Mouse (Mus musculus) liver, embryonic 13.5 days (tissue): ENCODE results near the gene Ncf2. TPM values are rescaled to one million over a fixed set of nuclear protein-coding genes. Genes with fewer than 3 reads are reported as not detected.

ENCODE experiments used
- ATAC-seq: fragments of 200-750 bp; cut with Nextera tagmentation; 2 replicates; pipeline ENCODE4 v1.8.0; 2017; ENCODE audit warnings: low read depth, mild to moderate bottlenecking, moderate number of reproducible peaks, moderate library complexity
- DNase-seq: peaks from one replicate; pipeline ENCODE4 v3.0.0; 2022
- H3K27ac ChIP-seq: fragments of 300-500 bp; sonication (generic); 2 replicates; pipeline ENCODE4 v1.5.1; 2015; ENCODE audit warnings: moderate library complexity, mild to moderate bottlenecking, inconsistent platforms
- H3K27me3 ChIP-seq: fragments of 300-500 bp; sonication (generic); 2 replicates; pipeline ENCODE4 v1.6.1; 2015; ENCODE audit warnings: mild to moderate bottlenecking, inconsistent platforms
- H3K36me3 ChIP-seq: fragments of 300-500 bp; sonication (generic); 2 replicates; pipeline ENCODE4 v1.6.1; 2015; ENCODE audit warnings: mild to moderate bottlenecking, inconsistent platforms
- H3K4me1 ChIP-seq: fragments of 300-500 bp; sonication (generic); replicated peaks from 2 replicates; pipeline ENCODE4 v1.6.1; 2015; ENCODE audit warnings: inconsistent platforms
- H3K4me2 ChIP-seq: fragments of 300-500 bp; sonication (generic); 2 replicates; pipeline ENCODE4 v1.6.1; 2015; ENCODE audit warnings: inconsistent platforms, mild to moderate bottlenecking, moderate library complexity
- H3K4me3 ChIP-seq: fragments of 300-500 bp; sonication (generic); replicated peaks from 2 replicates; pipeline ENCODE4 v1.5.1; 2015; ENCODE audit warnings: mild to moderate bottlenecking, inconsistent platforms
- H3K9ac ChIP-seq: fragments of 300-500 bp; sonication (generic); 2 replicates; pipeline ENCODE4 v1.6.1; 2015; ENCODE audit warnings: mild to moderate bottlenecking, inconsistent platforms
- H3K9me3 ChIP-seq: fragments of 300-500 bp; sonication (generic); replicated peaks from 2 replicates; pipeline ENCODE4 v1.6.1; 2016; ENCODE audit warnings: inconsistent platforms
- WGBS: fragments of 180-500 bp; shearing (Covaris S2); methylation state at CpG from one replicate; pipeline ENCODE4 v1.1.7; 2015; ENCODE audit not compliant: insufficient replicate concordance; 5-methylcytosine and 5-hydroxymethylcytosine counted together
- polyA plus RNA-seq: library from polyadenylated mRNA; unstranded; fragments of >200 nt; fragmentation: Nextera tagmentation; extraction: Ambion mirVana; gene quantifications from 2 replicates; pipeline ENCODE4 v1.2.1, GENCODE M21; 2015

Ncf2 gene
- polyA plus RNA-seq, 1 experiment from 2014 or later = 8.6 TPM

DNA sequence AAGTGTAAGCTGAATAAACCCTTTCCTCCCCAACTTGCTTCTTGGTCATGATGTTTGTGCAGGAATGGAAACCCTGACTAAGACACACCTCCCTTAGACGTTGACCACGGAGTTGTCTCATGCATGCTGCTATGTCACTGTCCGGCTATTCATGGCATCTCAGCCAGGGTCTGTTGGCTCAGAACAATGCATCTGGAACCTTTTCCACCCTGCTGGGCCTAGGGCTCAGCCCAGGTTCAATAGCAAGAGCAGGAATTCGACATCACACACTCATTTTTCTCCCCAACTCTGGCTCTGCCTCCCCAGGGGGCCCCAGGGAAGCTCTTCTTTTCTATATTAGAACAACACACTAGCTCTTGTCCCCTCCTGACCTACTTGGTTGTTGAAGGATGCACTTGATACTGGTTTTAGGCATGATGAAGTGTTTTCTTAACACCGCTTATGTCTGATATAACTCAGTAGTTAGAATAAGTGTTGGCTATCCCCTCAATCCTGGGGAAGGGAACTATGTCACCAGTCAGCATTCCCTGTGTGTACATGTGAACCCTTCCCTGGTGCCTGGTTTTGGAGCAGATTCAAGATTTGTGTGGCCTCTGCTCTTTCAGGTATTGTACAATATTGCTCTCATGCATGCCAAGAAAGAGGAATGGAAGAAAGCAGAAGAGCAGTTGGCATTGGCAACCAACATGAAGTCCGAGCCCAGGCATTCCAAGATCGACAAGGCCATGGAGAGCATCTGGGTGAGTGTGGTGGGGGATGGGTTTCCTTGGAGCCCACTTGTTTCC lies 21.1 kb downstream of the Ncf2 start:
- Histone ChIP-seq H3K4me2 (no peak overlapping the region), H3K27ac (no peak overlapping the region), H3K4me3 (no peak overlapping the region), H3K9ac (no peak overlapping the region), H3K27me3 (no peaks in the 10 kb centered on the region), H3K36me3 (no peaks in the 10 kb centered on the region), H3K9me3 (no peaks in the 10 kb centered on the region), H3K4me1 (0 out of 2 replicates have a peak, but pooled peaks cover 3% of the 10 kb centered on the region)
- WGBS = 66% methylated on average over 7 of the region's 7 CpGs
- no peak for DNase-seq
- no peak for ATAC-seq

DNA sequence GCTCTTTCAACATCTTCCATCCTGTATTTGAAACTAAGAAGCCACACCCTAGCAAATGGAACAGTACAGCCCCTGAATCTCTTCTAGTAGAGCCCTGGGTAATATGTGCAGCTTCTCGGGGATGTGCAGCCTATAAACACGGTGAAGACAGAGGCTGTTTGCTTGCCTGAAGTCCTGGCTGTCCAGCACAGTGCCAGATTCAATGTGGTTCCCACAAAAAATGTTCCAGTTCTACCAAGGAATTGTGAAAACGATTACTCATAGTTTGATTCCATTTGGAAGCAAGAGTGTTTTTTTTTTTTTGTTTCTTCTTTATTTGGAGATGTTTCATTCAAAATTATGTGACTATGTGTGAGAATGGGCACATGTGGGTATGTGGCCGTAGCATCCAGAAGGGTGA lies 21.8 kb downstream of the Ncf2 start:
- DNase-seq = no peak
- Histone ChIP-seq H3K36me3 (no peaks in the 10 kb centered on the region), H3K9ac (no peak overlapping the region), H3K27me3 (no peaks in the 10 kb centered on the region), H3K9me3 (no peaks in the 10 kb centered on the region), H3K4me2 (no peak overlapping the region), H3K4me3 (no peak overlapping the region), H3K27ac (no peak overlapping the region), H3K4me1 (0 out of 2 replicates have a peak, but pooled peaks cover 2% of the 10 kb centered on the region)
- 62% methylated on average over 4 of the region's 4 CpGs for WGBS
- ATAC-seq = no peak

DNA sequence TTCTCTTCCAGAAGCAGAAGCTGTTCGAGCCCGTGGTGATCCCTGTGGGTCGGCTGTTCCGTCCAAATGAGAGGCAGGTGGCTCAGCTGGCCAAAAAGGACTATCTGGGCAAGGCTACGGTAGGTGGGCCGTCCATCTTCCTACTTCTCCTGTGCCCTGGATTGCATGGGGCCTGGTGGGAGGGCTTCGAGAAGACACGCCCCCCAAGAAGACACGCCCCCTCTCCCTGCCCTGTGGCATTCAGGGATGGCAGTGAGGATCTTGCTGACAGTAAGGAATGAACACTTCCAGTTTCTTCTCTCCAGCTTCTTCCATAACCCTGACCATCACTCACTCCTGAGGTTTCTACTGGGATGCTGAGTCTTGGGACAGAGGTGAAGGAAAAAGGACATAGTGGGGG lies 24.2 kb downstream of the Ncf2 start:
- Histone ChIP-seq H3K9ac (no peak overlapping the region), H3K27ac (no peak overlapping the region), H3K9me3 (no peaks in the 10 kb centered on the region), H3K4me1 (no peaks in the 10 kb centered on the region), H3K4me2 (no peak overlapping the region), H3K4me3 (no peak overlapping the region), H3K36me3 (no peaks in the 10 kb centered on the region), H3K27me3 (no peaks in the 10 kb centered on the region)
- DNase-seq (no peak), ATAC-seq (no peak)
- WGBS = 70% methylated on average over 9 of the region's 9 CpGs

DNA sequence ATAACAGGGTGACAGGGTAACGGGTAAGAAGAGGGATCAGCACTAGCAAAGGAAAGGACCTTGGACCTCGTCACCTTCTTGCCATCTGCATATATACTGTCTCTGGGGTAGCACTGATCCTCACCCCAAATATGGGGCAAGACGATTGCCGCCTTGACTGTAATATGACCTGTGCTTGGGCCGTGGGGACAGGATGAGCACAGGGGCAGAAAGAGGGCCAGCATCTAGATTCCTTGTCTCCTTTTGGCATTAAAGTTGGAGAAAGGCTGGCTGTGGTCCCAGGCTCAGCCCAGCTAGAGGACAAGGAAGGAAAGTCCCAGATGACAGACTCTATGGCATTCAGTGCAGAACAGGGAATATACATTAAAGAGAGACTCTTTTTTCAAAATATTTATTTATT lies 26.5 kb downstream of the Ncf2 start:
- Histone ChIP-seq H3K36me3 (no peaks in the 10 kb centered on the region), H3K9ac (no peak overlapping the region), H3K4me1 (no peaks in the 10 kb centered on the region), H3K27ac (no peak overlapping the region), H3K27me3 (no peaks in the 10 kb centered on the region), H3K4me3 (no peak overlapping the region), H3K4me2 (no peak overlapping the region), H3K9me3 (no peaks in the 10 kb centered on the region)
- no peak for ATAC-seq
- DNase-seq = no peak
- WGBS = 70% methylated on average over 5 of the region's 5 CpGs

DNA sequence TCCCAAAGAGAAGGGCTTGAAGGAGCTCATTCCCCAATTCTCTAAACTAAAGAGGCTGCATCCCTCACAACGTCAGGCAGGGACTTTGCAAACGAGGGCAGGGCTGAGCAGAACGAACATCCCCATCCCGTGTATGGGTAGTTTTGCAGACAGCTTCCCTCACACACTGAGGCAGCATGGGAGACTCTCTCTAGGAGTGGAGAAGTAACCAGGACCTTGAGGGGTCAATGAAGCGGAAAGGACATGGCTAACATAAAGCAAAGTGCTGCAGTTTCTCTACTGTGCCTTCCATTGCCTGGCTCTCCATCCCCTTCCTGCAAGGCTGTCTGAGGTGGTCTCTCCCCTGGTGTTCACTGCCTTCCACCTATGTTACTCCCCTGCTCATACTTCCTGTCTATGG lies 28.2 kb downstream of the Ncf2 start:
- DNase-seq (no peak), ATAC-seq (no peak)
- WGBS = 81% methylated on average over 5 of the region's 5 CpGs

DNA sequence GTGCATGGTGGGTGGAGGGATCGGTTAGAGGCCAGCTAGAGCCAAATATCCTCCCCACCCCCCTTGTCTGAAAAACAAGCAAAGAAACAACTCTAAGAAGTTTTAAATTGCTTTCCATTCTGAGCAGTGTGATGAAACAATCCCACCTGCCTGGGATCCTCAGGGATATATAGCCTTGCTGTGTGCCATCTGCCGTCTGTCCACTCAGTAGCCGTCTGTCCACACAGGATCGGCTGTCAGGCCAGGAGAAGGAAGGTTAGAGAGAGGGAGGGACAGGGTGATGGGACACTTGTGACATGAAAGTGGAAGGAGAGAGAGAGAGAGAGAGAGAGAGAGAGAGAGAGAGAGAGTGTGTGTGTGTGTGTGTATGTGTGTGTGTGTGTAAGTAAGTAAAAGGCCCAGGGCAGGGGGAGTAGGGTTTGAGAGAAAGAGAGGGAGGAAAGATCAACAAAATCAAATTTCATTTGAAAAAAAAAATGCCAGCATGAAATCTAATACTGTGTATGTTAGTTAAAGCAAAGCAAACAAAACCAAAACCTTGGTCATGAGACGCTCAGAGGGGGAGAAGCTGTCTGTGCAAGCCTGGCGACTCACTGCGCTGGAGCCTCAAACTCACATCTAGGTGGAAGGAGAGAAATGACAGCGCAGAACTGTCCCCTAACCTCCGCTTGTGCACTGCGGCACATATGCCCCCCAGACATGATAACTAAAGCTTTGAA lies 28.8 kb downstream of the Ncf2 start:
- H3K4me2 ChIP-seq = no peak overlapping the region
- H3K27ac ChIP-seq = no peak overlapping the region
- H3K9me3 ChIP-seq = no peaks in the 10 kb centered on the region
- no peaks in the 10 kb centered on the region for H3K27me3 ChIP-seq
- H3K4me3 ChIP-seq = no peak overlapping the region
- no peak overlapping the region for H3K9ac ChIP-seq
- ATAC-seq = no peak
- DNase-seq = no peak
- no peaks in the 10 kb centered on the region for H3K36me3 ChIP-seq
- WGBS = 79% methylated on average over 10 of the region's 10 CpGs
- H3K4me1 ChIP-seq = no peaks in the 10 kb centered on the region

More for the DNA sequence above, 28.2 kb downstream of the Ncf2 start:
- Histone ChIP-seq H3K27ac (no peak overlapping the region), H3K36me3 (no peaks in the 10 kb centered on the region), H3K27me3 (no peaks in the 10 kb centered on the region), H3K9ac (no peak overlapping the region), H3K4me3 (no peak overlapping the region), H3K9me3 (no peaks in the 10 kb centered on the region), H3K4me1 (no peaks in the 10 kb centered on the region), H3K4me2 (no peak overlapping the region)

DNA sequence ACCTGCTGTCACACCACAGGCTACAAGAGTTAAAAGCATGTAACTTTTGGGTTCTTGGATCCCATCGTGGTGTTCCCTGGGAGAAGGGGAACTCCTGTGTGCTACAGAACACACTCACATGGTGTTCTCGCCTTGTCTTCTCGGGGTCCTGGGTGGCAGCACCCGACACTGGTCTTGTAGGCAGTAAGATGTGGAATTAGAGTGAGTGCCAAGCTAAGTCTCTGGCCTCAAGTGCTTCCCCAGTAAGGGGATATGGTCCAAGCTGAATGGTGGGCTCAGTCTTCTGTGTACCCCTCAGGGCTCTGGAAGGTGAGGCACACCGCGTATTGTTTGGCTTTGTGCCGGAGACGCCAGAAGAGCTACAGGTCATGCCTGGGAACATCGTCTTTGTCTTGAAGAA lies 30.1 kb downstream of the Ncf2 start:
- Histone ChIP-seq H3K4me2 (no peak overlapping the region), H3K4me1 (no peaks in the 10 kb centered on the region), H3K9ac (no peak overlapping the region), H3K4me3 (no peak overlapping the region), H3K9me3 (no peaks in the 10 kb centered on the region), H3K36me3 (no peaks in the 10 kb centered on the region), H3K27ac (no peak overlapping the region), H3K27me3 (no peaks in the 10 kb centered on the region)
- DNase-seq (no peak), ATAC-seq (no peak)
- WGBS = 83% methylated on average over 9 of the region's 9 CpGs

DNA sequence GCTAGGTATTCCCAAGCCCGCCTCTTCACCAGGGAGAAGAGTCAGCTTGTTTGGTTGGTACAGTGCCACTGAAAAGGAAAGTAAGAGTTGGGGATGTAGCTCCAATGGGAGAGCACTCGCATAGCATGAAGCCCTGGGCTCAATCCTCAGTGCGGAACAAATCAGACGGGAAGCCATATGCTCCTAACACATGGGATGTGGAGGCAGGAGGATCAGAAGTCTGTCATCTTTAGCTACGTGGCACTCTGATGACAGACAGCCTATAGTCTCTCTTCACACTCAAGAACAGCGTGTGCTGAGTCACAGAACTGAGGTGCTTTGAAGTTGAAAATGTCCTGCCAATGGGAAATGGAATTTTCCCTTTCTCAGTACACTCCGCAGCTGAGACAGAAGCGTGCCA lies 31.0 kb downstream of the Ncf2 start:
- H3K27me3 ChIP-seq = no peaks in the 10 kb centered on the region
- no peak for DNase-seq
- H3K4me2 ChIP-seq = no peak overlapping the region
- H3K4me3 ChIP-seq = no peak overlapping the region
- H3K9me3 ChIP-seq = no peaks in the 10 kb centered on the region
- WGBS = 79% methylated on average over 8 of the region's 8 CpGs
- ATAC-seq = no peak
- H3K36me3 ChIP-seq = peaks cover 2% of the 10 kb centered on the region; the same call in 1 of the 2 replicates
- H3K27ac ChIP-seq = no peak overlapping the region
- H3K9ac ChIP-seq = no peak overlapping the region
- H3K4me1 ChIP-seq = no peaks in the 10 kb centered on the region

DNA sequence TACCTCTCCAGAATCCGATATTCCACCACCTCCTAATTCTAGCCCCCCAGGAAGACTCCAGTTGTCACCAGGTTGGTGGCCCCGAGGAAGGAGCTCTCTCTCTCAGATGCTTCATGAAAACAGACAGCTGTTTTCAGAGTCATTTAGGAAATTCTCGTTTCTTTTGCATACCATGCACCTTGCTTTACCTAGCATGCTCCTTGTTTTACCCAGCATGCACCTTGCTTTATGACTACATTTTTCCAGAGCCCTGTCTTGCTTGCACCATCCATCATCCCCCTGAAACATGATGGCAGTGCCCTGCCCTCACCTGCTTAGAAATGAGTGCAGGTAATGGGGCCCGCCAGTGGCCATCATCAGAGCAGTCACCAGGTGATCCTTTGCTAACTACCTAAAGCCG lies 31.6 kb downstream of the Ncf2 start:
- DNase-seq (no peak), ATAC-seq (no peak)
- Histone ChIP-seq H3K9ac (no peak overlapping the region), H3K4me1 (no peaks in the 10 kb centered on the region), H3K27ac (no peak overlapping the region), H3K36me3 (peaks cover 7% of the 10 kb centered on the region), H3K27me3 (no peaks in the 10 kb centered on the region), H3K9me3 (no peaks in the 10 kb centered on the region), H3K4me2 (no peak overlapping the region), H3K4me3 (no peak overlapping the region)
- WGBS = 73% methylated on average over 5 of the region's 5 CpGs

DNA sequence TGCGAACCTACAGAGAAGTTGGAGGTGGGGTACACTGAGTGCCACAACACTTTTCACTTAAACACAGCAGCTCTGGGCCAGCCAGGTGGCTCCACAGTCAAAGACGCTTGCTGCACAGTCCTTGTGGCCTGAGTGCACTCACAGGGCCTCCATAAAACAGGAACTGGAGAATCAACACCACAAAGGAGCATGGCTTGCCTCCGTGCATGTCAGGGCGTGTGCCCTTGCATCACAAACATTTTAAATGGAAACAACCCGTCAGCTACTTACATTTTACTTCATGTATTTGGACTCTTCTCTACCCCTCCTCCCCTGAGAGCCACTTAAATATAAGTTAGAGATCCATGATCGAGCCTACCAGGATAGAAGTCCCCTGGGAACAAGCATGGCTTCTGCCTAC lies 32.3 kb downstream of the Ncf2 start:
- ATAC-seq (no peak), DNase-seq (no peak)
- no peaks in the 10 kb centered on the region for H3K27me3 ChIP-seq
- 60% methylated on average over 6 of the region's 6 CpGs for WGBS
- no peak overlapping the region for H3K9ac ChIP-seq
- no peak overlapping the region for H3K4me3 ChIP-seq
- H3K27ac ChIP-seq = no peak overlapping the region
- H3K36me3 ChIP-seq = peaks cover 14% of the 10 kb centered on the region
- no peak overlapping the region for H3K4me2 ChIP-seq
- no peaks in the 10 kb centered on the region for H3K9me3 ChIP-seq
- no peaks in the 10 kb centered on the region for H3K4me1 ChIP-seq

DNA sequence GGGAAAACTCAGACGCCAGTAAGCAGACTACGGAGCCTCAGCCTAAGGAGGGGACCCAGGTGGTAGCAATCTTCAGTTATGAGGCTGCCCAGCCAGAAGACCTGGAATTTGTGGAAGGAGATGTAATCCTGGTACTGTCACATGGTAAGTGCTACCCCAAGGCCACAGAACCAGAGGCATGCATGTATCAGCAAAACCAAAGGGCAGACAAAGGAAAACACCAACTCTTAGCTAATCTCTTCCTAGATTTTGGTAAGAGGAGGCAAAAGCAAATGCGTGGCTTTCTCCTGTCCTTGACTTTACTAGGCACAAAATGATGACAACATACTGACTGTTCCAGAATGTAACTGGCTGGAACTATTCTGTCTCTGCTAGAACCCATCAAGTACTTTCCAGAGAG lies 35.1 kb downstream of the Ncf2 start:
- H3K4me3 ChIP-seq = no peak overlapping the region
- H3K4me1 ChIP-seq = no peaks in the 10 kb centered on the region
- H3K9ac ChIP-seq = no peak overlapping the region
- H3K27ac ChIP-seq = no peak overlapping the region
- ATAC-seq (no peak), DNase-seq (no peak)
- no peaks in the 10 kb centered on the region for H3K27me3 ChIP-seq
- 83% methylated on average over 3 of the region's 3 CpGs for WGBS
- H3K36me3 ChIP-seq = peaks cover 37% of the 10 kb centered on the region
- H3K9me3 ChIP-seq = no peaks in the 10 kb centered on the region
- no peak overlapping the region for H3K4me2 ChIP-seq
